Mouse (Mus musculus) hindbrain, embryonic 12.5 days (tissue): ENCODE results near the gene Nrm. TPM values are rescaled to one million over a fixed set of nuclear protein-coding genes. Genes with fewer than 3 reads are reported as not detected.

Source experiments
- ATAC-seq: fragments of 200-750 bp; cut with Nextera tagmentation; 2 replicates; pipeline ENCODE4 v1.8.0; 2017; ENCODE audit warnings: moderate TSS enrichment; ENCODE audit not compliant: low FRiP score
- H3K27ac ChIP-seq: fragments of 300-500 bp; sonication (generic); 2 replicates; pipeline ENCODE4 v1.5.1; 2016; ENCODE audit warnings: mild to moderate bottlenecking
- H3K27me3 ChIP-seq: fragments of 300-500 bp; sonication (generic); 2 replicates; pipeline ENCODE4 v1.6.1; 2016; ENCODE audit warnings: mild to moderate bottlenecking
- H3K36me3 ChIP-seq: fragments of 300-500 bp; sonication (generic); 2 replicates; pipeline ENCODE4 v1.6.1; 2016; ENCODE audit warnings: mild to moderate bottlenecking
- H3K4me1 ChIP-seq: fragments of 300-500 bp; sonication (generic); 2 replicates; pipeline ENCODE4 v1.6.1; 2016
- H3K4me2 ChIP-seq: fragments of 300-500 bp; sonication (generic); replicated peaks from 2 replicates; pipeline ENCODE4 v1.6.1; 2016; ENCODE audit warnings: mild to moderate bottlenecking
- H3K4me3 ChIP-seq: fragments of 300-500 bp; sonication (generic); 2 replicates; pipeline ENCODE4 v1.5.1; 2016; ENCODE audit warnings: mild to moderate bottlenecking
- H3K9ac ChIP-seq: fragments of 300-500 bp; sonication (generic); 2 replicates; pipeline ENCODE4 v1.6.1; 2016; ENCODE audit warnings: mild to moderate bottlenecking, moderate library complexity
- H3K9me3 ChIP-seq: fragments of 300-500 bp; sonication (generic); replicated peaks from 2 replicates; pipeline ENCODE4 v1.6.1; 2016; ENCODE audit warnings: mild to moderate bottlenecking
- WGBS: fragments of 180-500 bp; shearing (Covaris S2); methylation state at CpG from one replicate; pipeline ENCODE4 v1.1.7; 2016; 5-methylcytosine and 5-hydroxymethylcytosine counted together
- polyA plus RNA-seq: library from polyadenylated mRNA; unstranded; fragments of >200 nt; fragmentation: Nextera tagmentation; extraction: Ambion mirVana; gene quantifications from 2 replicates; pipeline ENCODE4 v1.2.1, GENCODE M21; 2016

The Nrm gene
- polyA plus RNA-seq, result 36.0 and 36.9 TPM in 2 replicates

DNA sequence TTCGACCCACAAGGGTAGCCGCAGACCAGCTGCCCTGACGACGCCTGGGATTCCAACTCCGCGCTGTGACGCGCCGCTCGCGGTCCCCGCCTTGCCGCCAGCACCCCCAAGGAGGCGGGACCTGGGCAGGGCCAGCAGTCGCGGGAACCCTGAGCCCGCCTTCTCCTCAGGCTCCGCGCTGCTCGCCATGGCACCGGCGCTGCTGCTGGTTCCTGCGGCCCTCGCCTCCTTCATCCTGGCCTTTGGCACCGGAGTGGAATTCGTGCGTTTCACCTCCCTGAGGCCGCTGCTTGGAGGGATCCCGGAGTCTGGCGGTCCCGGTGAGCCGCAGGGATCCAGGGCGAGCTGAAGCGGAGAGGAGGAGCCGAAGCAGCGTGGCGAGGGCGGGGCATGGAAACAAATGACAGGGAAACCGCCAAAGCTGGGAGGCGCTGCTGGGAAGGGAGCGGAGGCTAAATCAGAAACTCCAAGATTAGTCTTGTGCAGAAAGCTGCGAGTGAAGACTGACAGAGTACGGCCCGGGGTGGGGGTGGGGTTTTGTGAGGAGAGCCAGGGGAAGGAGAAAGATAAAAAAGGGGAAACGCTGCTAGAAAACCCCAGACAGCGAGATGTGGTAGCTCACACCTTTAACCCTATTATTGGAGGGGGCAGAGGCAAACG, at the start of gene Nrm:
Gene Nrm, plus strand, starts transcription at position 121 of the 660 bp plus-strand sequence.
- H3K27me3 ChIP-seq, result no peaks in the 10 kb centered on the region
- peaks cover 16% of the 10 kb centered on the region for H3K36me3 ChIP-seq
- under 1% methylated on average over 47 of the region's 47 CpGs for WGBS
- peak within 1 kb of the TSS; percentile 65 for H3K9ac ChIP-seq
- peak within 1 kb of the TSS; percentile 65 for H3K4me3 ChIP-seq
- peak within 1 kb of the TSS; percentile 94 for H3K27ac ChIP-seq
- peak within 1 kb of the TSS; percentile 55 for H3K4me2 ChIP-seq
- no peaks in the 10 kb centered on the region for H3K9me3 ChIP-seq
- peaks cover 15% of the 10 kb centered on the region for H3K4me1 ChIP-seq
- ATAC-seq, result peak; percentile 90

GRCm38 (mm10) chr17:35812307-35812706, 48.8 kb upstream of the Nrm start:
- no peak for ATAC-seq
- Histone ChIP-seq H3K4me2 (no peak overlapping the region), H3K36me3 (no peaks in the 10 kb centered on the region), H3K9ac (no peak overlapping the region), H3K27ac (no peak overlapping the region), H3K4me1 (peaks cover 6% of the 10 kb centered on the region), H3K4me3 (no peak overlapping the region), H3K27me3 (no peaks in the 10 kb centered on the region; the same call in 1 of the 2 replicates), H3K9me3 (no peaks in the 10 kb centered on the region)
- 78% methylated on average over 5 of the region's 5 CpGs for WGBS

DNA sequence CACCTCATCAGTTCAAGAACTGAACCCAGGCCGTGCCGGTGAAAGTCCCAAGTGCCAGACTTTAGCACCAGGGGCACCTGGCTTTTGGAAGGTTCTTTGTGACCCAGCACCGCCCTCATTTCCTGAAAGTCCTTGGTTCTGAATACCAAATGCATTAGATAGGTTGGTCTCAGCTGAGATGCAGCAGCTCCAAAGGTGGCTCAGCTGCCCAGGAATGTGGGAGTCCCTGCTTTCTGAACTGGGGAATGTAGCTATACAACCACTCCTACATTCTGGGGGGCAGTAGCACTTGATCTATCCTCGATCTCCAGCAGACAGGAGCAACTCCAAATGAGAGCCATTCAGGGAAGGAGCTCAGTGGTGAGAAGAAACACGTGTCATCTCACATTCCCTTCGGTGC, 48.4 kb upstream of the Nrm start:
- no peak for ATAC-seq
- H3K4me3 ChIP-seq, result no peak overlapping the region
- no peaks in the 10 kb centered on the region; the same call in 1 of the 2 replicates for H3K27me3 ChIP-seq
- H3K4me2 ChIP-seq, result no peak overlapping the region
- no peaks in the 10 kb centered on the region for H3K36me3 ChIP-seq
- 75% methylated on average over 6 of the region's 6 CpGs for WGBS
- H3K4me1 ChIP-seq, result peaks cover 6% of the 10 kb centered on the region
- H3K27ac ChIP-seq, result no peak overlapping the region
- H3K9me3 ChIP-seq, result no peaks in the 10 kb centered on the region
- no peak overlapping the region for H3K9ac ChIP-seq

- H3K4me1 ChIP-seq, result peaks cover 6% of the 10 kb centered on the region
- H3K36me3 ChIP-seq, result no peaks in the 10 kb centered on the region
- H3K27me3 ChIP-seq, result no peaks in the 10 kb centered on the region; the same call in 1 of the 2 replicates
- no peak overlapping the region for H3K27ac ChIP-seq
- H3K4me3 ChIP-seq, result no peak overlapping the region
- H3K9ac ChIP-seq, result no peak overlapping the region
- no peak for ATAC-seq
- H3K4me2 ChIP-seq, result no peak overlapping the region
- H3K9me3 ChIP-seq, result no peaks in the 10 kb centered on the region
- WGBS, result 65% methylated on average over 7 of the region's 7 CpGs
Observed at GRCm38 (mm10) chr17:35813245-35813647, 47.9 kb upstream of the Nrm start.

DNA sequence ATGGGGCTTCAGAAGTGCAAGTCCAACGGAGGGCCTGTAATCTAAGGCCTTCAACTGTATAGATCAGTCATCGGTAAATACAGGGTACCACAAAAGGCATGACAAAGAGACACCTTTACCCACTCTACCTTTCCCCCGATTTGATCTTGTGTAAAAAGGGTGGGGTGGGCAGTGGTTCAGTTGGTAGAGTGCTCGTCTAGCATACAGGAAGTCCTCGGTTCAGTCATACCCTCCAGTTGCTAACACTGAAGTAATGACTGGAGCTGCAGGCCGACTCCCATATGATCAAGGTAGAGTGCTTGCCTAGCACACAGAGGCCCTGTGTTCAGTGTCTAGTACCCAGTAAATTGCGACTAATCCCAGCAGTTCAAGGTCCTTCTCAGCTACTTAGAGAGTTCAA, 47.5 kb upstream of the Nrm start:
- H3K36me3 ChIP-seq, result no peaks in the 10 kb centered on the region
- no peaks in the 10 kb centered on the region; the same call in 1 of the 2 replicates for H3K27me3 ChIP-seq
- H3K4me2 ChIP-seq, result no peak overlapping the region
- H3K4me1 ChIP-seq, result peaks cover 6% of the 10 kb centered on the region
- no peak overlapping the region for H3K27ac ChIP-seq
- ATAC-seq, result no peak
- H3K4me3 ChIP-seq, result no peak overlapping the region
- no peak overlapping the region for H3K9ac ChIP-seq
- WGBS, result 85% methylated on average over 7 of the region's 7 CpGs
- H3K9me3 ChIP-seq, result no peaks in the 10 kb centered on the region

DNA sequence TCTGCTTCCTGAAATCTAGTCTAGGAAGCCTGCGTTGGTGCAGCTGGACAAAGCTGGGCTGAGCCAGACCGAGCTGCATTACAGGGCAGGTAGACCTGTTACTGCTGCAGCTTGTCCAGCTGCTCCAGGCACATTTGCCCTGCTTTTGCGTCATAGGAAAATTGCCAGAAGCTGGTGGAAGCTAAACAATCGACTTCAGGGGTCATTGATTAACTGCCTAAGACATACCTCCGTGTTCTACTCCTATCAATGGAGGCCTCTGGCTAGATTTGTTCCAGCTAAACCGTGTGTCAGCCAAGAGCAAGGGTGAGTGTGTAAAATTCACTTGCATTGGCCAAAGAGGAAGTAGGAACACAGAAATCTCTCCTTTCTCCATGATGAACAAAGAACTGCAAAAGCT, 46.4 kb upstream of the Nrm start:
- H3K9ac ChIP-seq, result no peak overlapping the region
- H3K36me3 ChIP-seq, result no peaks in the 10 kb centered on the region
- no peak overlapping the region for H3K4me2 ChIP-seq
- peaks cover 6% of the 10 kb centered on the region for H3K27me3 ChIP-seq
- no peak overlapping the region for H3K27ac ChIP-seq
- ATAC-seq, result no peak
- WGBS, result 59% methylated on average over 6 of the region's 6 CpGs
- H3K4me1 ChIP-seq, result peaks cover 6% of the 10 kb centered on the region
- H3K4me3 ChIP-seq, result no peak overlapping the region
- H3K9me3 ChIP-seq, result no peaks in the 10 kb centered on the region

GRCm38 (mm10) chr17:35815836-35816235, 45.3 kb upstream of the Nrm start:
- Histone ChIP-seq H3K9ac (no peak overlapping the region), H3K36me3 (no peaks in the 10 kb centered on the region), H3K9me3 (no peaks in the 10 kb centered on the region), H3K4me1 (peaks cover 9% of the 10 kb centered on the region), H3K4me2 (no peak overlapping the region), H3K27me3 (peaks cover 17% of the 10 kb centered on the region), H3K27ac (no peak overlapping the region), H3K4me3 (no peak overlapping the region)
- no peak for ATAC-seq
- 72% methylated on average over 7 of the region's 7 CpGs for WGBS

DNA sequence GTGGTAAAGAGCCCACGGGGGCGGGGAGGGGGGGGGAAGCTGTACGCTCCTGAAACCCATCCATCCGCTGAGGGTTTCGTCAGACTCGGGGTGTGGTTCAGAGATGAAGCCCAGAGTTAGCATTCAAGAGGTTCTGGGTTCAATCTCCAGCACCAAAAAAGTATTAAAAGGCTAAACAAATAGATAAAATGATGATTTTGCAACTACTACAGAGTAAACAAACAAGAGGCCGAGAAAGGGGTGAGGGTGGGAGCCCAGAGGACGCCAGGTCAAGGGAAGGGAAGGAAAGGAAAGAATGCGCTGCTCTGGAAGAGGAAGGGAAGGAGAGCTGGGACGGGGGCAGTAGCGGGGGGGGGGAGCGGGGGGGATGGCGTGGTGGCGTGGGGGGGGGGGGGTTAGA, 44.4 kb upstream of the Nrm start:
- Histone ChIP-seq H3K36me3 (no peaks in the 10 kb centered on the region), H3K27ac (no peak overlapping the region), H3K9ac (no peak overlapping the region), H3K4me3 (no peak overlapping the region), H3K4me1 (peaks cover 17% of the 10 kb centered on the region), H3K9me3 (no peaks in the 10 kb centered on the region), H3K27me3 (peaks cover 18% of the 10 kb centered on the region), H3K4me2 (no peak overlapping the region)
- WGBS, result 38% methylated on average over 8 of the region's 14 CpGs
- ATAC-seq, result no peak

GRCm38 (mm10) chr17:35817226-35817625, 43.9 kb upstream of the Nrm start:
- Histone ChIP-seq H3K4me3 (no peak overlapping the region), H3K36me3 (no peaks in the 10 kb centered on the region), H3K27ac (no peak overlapping the region), H3K9me3 (no peaks in the 10 kb centered on the region), H3K4me1 (peaks cover 22% of the 10 kb centered on the region), H3K4me2 (no peak overlapping the region), H3K9ac (no peak overlapping the region), H3K27me3 (peaks cover 18% of the 10 kb centered on the region)
- no peak for ATAC-seq
- WGBS, result 44% methylated on average over 10 of the region's 10 CpGs

- H3K9me3 ChIP-seq, result no peaks in the 10 kb centered on the region
- peaks cover 18% of the 10 kb centered on the region for H3K27me3 ChIP-seq
- H3K4me1 ChIP-seq, result peaks cover 36% of the 10 kb centered on the region
- no peak overlapping the region for H3K4me3 ChIP-seq
- 84% methylated on average over 5 of the region's 5 CpGs for WGBS
- H3K27ac ChIP-seq, result no peak overlapping the region
- no peak overlapping the region for H3K4me2 ChIP-seq
- no peak overlapping the region for H3K9ac ChIP-seq
- H3K36me3 ChIP-seq, result 0 out of 2 replicates have a peak, but pooled peaks cover 1% of the 10 kb centered on the region
- no peak for ATAC-seq
Observed at GRCm38 (mm10) chr17:35820111-35820510, 41.0 kb upstream of the Nrm start.

- H3K4me2 ChIP-seq, result peak within 1 kb of the TSS; percentile 83
- under 1% methylated on average over 62 of the region's 62 CpGs for WGBS
- H3K4me1 ChIP-seq, result peaks cover 36% of the 10 kb centered on the region
- H3K36me3 ChIP-seq, result peaks cover 16% of the 10 kb centered on the region
- peaks cover 18% of the 10 kb centered on the region for H3K27me3 ChIP-seq
- H3K9me3 ChIP-seq, result no peaks in the 10 kb centered on the region
- no peak for ATAC-seq
- peak within 1 kb of the TSS; percentile 74 for H3K9ac ChIP-seq
- peak within 1 kb of the TSS; percentile 78; the same call in 1 of the 2 replicates for H3K27ac ChIP-seq
- peak within 1 kb of the TSS; percentile 58 for H3K4me3 ChIP-seq
Observed at GRCm38 (mm10) chr17:35821439-35822430, 39.4 kb upstream of the Nrm start, which contains the start of gene Ier3. TSS of gene Ier3 (plus strand) at chr17:35821684.

GRCm38 (mm10) chr17:35822564-35822963, 38.6 kb upstream of the Nrm start:
- peak; percentile 17 for ATAC-seq
- H3K4me3 ChIP-seq, result peak overlapping the region; percentile 58
- peak overlapping the region; percentile 83 for H3K4me2 ChIP-seq
- peaks cover 33% of the 10 kb centered on the region for H3K4me1 ChIP-seq
- peak overlapping the region; percentile 78 for H3K27ac ChIP-seq
- 3% methylated on average over 11 of the region's 11 CpGs for WGBS
- no peaks in the 10 kb centered on the region for H3K9me3 ChIP-seq
- peak overlapping the region; percentile 74; the same call in 1 of the 2 replicates for H3K9ac ChIP-seq
- H3K36me3 ChIP-seq, result peaks cover 24% of the 10 kb centered on the region
- peaks cover 18% of the 10 kb centered on the region for H3K27me3 ChIP-seq
